Mouse (Mus musculus): ENCODE data around the gene Vmn1r165.
"Not testable (repeated sequence)": the region's sequence is repeated elsewhere in the genome, so short reads cannot be mapped to it uniquely, and the experiment has no call there.

- TF ChIP-seq CTCF, EP300 (IDR thresholded peaks at IDR 0.05; ENCODE audit: low read depth): not testable (repeated sequence)
Observed at GRCm38 (mm10) chr7:23217032-23217431, at the start of gene Vmn1r165.
